Mouse (Mus musculus): ENCODE measurements around the gene Gm10778. TPM values are rescaled to one million over a fixed set of nuclear protein-coding genes. Genes with fewer than 3 reads are reported as not detected.
A peak's percentile ranks its signal among the peaks of the same experiment; 100 is the strongest.
"Not testable (repeated sequence)": the region's sequence is repeated elsewhere in the genome, so short reads cannot be mapped to it uniquely, and the experiment has no call there.

Gm10778 gene
- polyA plus RNA-seq, 1 experiment = 3.8 TPM

- 25% methylated on average over 8 of the region's 8 CpGs for WGBS
- TF ChIP-seq POLR2A (IDR thresholded peaks at IDR 0.05; ENCODE audit: borderline replicate concordance, insufficient read depth, low read length) = no peak
- no peak for TF ChIP-seq CTCF (IDR thresholded peaks at IDR 0.05; ENCODE audit: borderline replicate concordance, insufficient read depth, low read depth, low read length)
- Histone ChIP-seq H3K4me1 (ENCODE audit: control insufficient read depth, insufficient read depth, low read length) (peaks cover 6% of the 10 kb centered on the region), H3K27ac (ENCODE audit: insufficient read depth, low read length) (no peak overlapping the region), H3K27me3 (ENCODE audit: control insufficient read depth, insufficient read depth, low read length) (no peaks in the 10 kb centered on the region), H3K4me3 (replicated peaks; ENCODE audit: insufficient read depth, low read depth, low read length) (no peak overlapping the region)
- peak in 1 of 2 experiments; percentile 3 for DNase-seq
Observed at GRCm38 (mm10) chr10:81636338-81636737, 12.5 kb upstream of the Gm10778 start.

DNA sequence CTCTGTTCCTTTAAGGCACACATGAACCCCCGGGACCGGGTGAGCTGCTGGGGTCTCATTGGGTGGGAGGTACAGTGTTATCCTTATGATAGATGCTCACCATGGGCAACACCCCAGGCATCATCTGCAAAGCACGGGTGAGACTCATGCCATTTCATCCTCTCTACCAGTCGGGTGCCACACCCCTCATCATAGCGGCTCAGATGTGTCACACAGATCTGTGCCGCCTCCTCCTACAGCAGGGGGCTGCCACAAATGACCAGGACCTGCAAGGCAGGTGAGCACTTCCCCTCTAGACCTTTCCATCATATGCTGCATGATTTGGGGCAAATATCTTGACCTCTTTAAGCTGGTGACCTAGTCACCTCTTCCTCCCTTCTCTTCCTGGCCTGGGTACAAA lies 10.8 kb upstream of the Gm10778 start:
- TF ChIP-seq POLR2A (IDR thresholded peaks at IDR 0.05; ENCODE audit: borderline replicate concordance, insufficient read depth, low read length) (no peak), CTCF (IDR thresholded peaks at IDR 0.05; ENCODE audit: borderline replicate concordance, insufficient read depth, low read depth, low read length) (no peak)
- no peak overlapping the region for H3K4me3 ChIP-seq (replicated peaks; ENCODE audit: insufficient read depth, low read depth, low read length)
- 67% methylated on average over 6 of the region's 6 CpGs for WGBS

GRCm38 (mm10) chr10:81640825-81641224 lies 8.0 kb upstream of the Gm10778 start:
- peak in 1 of 2 experiments; percentile 21 for DNase-seq
- H3K4me3 ChIP-seq (replicated peaks; ENCODE audit: insufficient read depth, low read depth, low read length); H3K27me3 ChIP-seq (ENCODE audit: control insufficient read depth, insufficient read depth, low read length); H3K27ac ChIP-seq (ENCODE audit: insufficient read depth, low read length): not testable (repeated sequence)
- H3K4me1 ChIP-seq (ENCODE audit: control insufficient read depth, insufficient read depth, low read length) = peaks cover 22% of the 10 kb centered on the region
- 38% methylated on average over 4 of the region's 4 CpGs for WGBS

More for the DNA sequence above, 10.8 kb upstream of the Gm10778 start:
- no peaks in the 10 kb centered on the region for H3K27me3 ChIP-seq (ENCODE audit: control insufficient read depth, insufficient read depth, low read length)
- H3K4me1 ChIP-seq (ENCODE audit: control insufficient read depth, insufficient read depth, low read length) = peaks cover 18% of the 10 kb centered on the region
- no peak overlapping the region for H3K27ac ChIP-seq (ENCODE audit: insufficient read depth, low read length)
- DNase-seq = peak in 1 of 2 experiments; percentile 7

DNA sequence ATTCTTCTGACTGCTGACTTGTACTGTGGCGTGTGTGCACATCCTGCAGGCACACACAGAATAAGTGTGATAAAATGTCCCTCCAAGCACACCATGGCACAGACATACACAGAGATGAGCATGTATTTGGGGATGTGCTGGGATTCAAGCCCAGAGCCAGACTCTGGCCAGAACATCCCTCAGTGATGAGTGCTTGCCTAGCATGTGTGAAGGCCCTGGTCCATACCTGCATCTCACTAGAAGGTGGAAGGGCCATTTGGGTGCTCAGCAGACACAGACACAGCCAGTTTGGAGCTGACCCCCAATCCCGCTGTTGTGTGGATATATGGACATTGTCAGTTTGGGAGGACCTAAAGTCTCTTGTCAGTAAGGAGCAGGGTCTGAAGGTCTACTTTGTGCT lies 7.3 kb upstream of the Gm10778 start:
- TF ChIP-seq POLR2A (IDR thresholded peaks at IDR 0.05; ENCODE audit: borderline replicate concordance, insufficient read depth, low read length) = no peak
- Histone ChIP-seq H3K27me3 (ENCODE audit: control insufficient read depth, insufficient read depth, low read length) (no peaks in the 10 kb centered on the region), H3K4me1 (ENCODE audit: control insufficient read depth, insufficient read depth, low read length) (peaks cover 22% of the 10 kb centered on the region), H3K4me3 (replicated peaks; ENCODE audit: insufficient read depth, low read depth, low read length) (no peak overlapping the region), H3K27ac (ENCODE audit: insufficient read depth, low read length) (peak overlapping the region; percentile 98; the same call in 1 of the 2 replicates)
- peak in 1 of 2 experiments; percentile 17 for DNase-seq
- WGBS = 87% methylated on average over 2 of the region's 2 CpGs

DNA sequence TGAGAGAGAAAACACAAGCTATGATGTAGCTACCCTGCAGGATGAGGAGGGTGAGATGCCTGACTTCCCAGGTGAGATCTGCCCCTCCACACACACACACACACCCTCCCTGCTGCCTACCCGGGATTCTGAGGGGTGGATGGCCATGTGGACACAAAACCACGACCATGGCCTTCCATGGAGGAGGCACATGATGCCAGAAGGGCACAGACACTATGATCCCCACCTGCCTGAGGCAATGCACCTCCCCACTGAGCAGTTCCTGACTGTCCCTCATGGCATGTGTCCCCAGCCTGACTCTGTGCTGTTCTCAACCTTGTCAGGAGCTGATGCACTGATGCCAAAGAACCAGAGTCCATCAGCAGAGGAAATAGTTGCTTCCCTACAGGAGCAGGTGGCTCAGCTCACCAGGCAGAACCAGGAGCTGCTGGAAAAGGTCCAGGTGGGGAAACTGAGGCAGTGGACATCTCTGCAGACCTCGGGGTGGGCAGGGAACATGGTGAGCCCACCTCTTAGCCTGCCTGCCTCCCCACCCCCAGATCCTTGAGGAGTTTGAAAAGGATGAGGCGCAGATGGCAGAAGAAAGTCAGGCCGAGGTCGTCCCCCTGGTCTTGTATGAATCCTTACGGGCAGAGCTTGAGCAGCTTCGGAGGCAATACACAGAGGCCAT lies 6.7 kb upstream of the Gm10778 start:
- peak overlapping the region; percentile 83 for H3K4me3 ChIP-seq (replicated peaks; ENCODE audit: insufficient read depth, low read depth, low read length)
- TF ChIP-seq CTCF (IDR thresholded peaks at IDR 0.05; ENCODE audit: borderline replicate concordance, insufficient read depth, low read depth, low read length) = no peak
- TF ChIP-seq POLR2A (IDR thresholded peaks at IDR 0.05; ENCODE audit: borderline replicate concordance, insufficient read depth, low read length) = no peak
- WGBS = 61% methylated on average over 8 of the region's 8 CpGs
- DNase-seq = peak; percentile 50 to 52
- peaks cover 22% of the 10 kb centered on the region for H3K4me1 ChIP-seq (ENCODE audit: control insufficient read depth, insufficient read depth, low read length)
- peak overlapping the region; percentile 98 for H3K27ac ChIP-seq (ENCODE audit: insufficient read depth, low read length)
- no peaks in the 10 kb centered on the region for H3K27me3 ChIP-seq (ENCODE audit: control insufficient read depth, insufficient read depth, low read length)

DNA sequence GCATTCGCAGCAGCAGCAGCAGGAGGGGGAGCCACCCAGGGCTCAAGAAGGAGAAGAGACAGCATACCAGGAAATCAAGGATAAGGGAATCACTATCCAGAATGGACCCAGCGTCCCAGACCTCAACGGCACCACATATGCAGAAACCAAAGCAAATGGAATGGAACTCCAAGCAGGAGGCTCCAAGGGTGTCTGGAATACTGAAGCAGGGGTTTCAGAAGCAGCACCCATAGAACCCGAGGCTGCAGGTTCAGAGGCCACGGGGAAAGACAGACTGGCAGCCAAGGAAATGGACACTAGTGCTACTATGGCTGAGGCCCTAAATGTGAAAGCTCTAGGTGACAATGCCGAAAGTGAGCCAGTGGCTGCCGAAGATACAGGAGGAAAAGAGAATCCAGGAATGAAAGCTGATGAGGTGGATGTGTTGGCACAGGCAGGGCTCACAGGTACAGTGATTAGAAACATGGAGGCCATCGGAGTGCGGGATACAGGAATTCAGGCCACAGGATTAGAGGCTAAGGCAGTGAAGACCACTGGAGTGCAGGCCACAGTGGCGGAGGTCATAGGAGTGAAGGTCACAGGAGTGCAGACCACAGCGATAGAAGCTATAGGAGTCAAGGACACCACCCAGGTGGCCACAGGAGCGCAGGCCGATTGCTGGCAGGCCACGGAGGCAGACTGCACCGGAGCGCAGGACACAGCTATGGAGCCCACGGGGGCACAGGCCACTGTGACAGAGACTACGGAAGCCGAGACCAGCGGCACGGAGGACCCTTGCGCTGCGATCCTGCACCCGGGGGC lies 6.0 kb upstream of the Gm10778 start:
- H3K4me1 ChIP-seq (ENCODE audit: control insufficient read depth, insufficient read depth, low read length) = peaks cover 22% of the 10 kb centered on the region
- peak overlapping the region; percentile 83 for H3K4me3 ChIP-seq (replicated peaks; ENCODE audit: insufficient read depth, low read depth, low read length)
- TF ChIP-seq POLR2A (IDR thresholded peaks at IDR 0.05; ENCODE audit: borderline replicate concordance, insufficient read depth, low read length) (no peak), CTCF (IDR thresholded peaks at IDR 0.05; ENCODE audit: borderline replicate concordance, insufficient read depth, low read depth, low read length) (no peak)
- no peak for DNase-seq
- no peaks in the 10 kb centered on the region for H3K27me3 ChIP-seq (ENCODE audit: control insufficient read depth, insufficient read depth, low read length)
- H3K27ac ChIP-seq (ENCODE audit: insufficient read depth, low read length) = peak overlapping the region; percentile 98
- WGBS = 9% methylated on average over 24 of the region's 24 CpGs

DNA sequence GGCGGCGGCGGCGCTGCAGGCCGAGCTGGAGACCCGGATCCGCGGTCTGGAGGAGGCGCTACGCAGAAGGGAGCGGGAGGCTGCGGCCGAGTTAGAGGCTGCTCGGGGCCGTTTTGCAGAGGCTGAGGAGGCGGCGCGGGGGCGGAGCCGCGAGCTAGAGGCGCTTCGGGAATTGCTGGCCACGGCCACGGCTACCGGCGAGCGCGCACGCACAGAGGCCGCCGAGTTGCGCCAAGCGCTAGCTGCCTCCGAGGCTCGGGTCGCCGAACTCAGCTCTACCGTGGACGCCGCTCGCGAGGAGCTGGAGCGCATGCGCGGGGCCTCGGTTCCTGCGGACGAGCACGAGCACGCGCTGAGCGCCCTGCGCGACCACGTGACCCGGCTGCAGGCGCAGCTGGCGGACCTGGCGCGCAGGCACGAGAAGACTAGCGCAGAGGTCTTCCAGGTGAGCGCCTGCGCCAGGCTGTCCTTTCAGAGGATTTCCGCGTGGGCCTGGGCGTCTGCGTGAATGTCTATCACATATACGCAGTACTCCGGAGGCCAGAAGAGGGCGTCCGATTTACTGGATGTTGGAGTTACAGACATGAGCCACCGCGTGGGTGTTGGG lies 5.3 kb upstream of the Gm10778 start:
- peaks cover 22% of the 10 kb centered on the region for H3K4me1 ChIP-seq (ENCODE audit: control insufficient read depth, insufficient read depth, low read length)
- no peaks in the 10 kb centered on the region for H3K27me3 ChIP-seq (ENCODE audit: control insufficient read depth, insufficient read depth, low read length)
- TF ChIP-seq POLR2A (IDR thresholded peaks at IDR 0.05; ENCODE audit: borderline replicate concordance, insufficient read depth, low read length) (no peak; the same call in none of the 2 replicates), CTCF (IDR thresholded peaks at IDR 0.05; ENCODE audit: borderline replicate concordance, insufficient read depth, low read depth, low read length) (peak; percentile 43; the same call in 1 of the 2 replicates)
- peak; percentile 98 to 99 for DNase-seq
- H3K27ac ChIP-seq (ENCODE audit: insufficient read depth, low read length) = peak overlapping the region; percentile 98
- peak overlapping the region; percentile 83 for H3K4me3 ChIP-seq (replicated peaks; ENCODE audit: insufficient read depth, low read depth, low read length)
- WGBS = under 1% methylated on average over 74 of the region's 75 CpGs

All from cerebellum, adult 2 months (tissue).